Mouse (Mus musculus): ENCODE results near the gene Cmtr1. TPM values are rescaled to one million over a fixed set of nuclear protein-coding genes. Genes with fewer than 3 reads are reported as not detected.

Gene Cmtr1
- polyA plus RNA-seq, 1 experiment from 2014 or later = 130 TPM

DNA sequence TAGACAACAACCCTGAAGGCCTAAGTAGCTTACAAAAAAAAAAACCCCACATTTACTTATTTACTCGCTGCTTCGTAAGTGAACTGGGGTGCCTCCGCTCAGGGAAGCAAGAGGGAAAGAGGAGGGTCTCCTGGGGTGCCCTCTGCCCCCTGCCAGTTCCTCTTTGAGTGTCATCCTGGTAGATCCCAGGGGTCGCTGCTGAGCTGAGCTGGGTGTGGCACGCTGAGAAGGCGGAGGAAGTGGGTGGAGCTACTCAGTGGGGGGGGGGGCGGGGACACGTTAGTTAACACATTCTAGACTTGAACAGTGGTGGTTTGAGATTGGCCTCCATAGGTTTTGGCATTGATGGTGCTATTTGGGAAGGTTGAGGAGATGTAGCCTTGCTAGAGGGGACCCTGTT, 67.7 kb downstream of the Cmtr1 start:
- WGBS = 34% methylated on average over 8 of the region's 8 CpGs

DNA sequence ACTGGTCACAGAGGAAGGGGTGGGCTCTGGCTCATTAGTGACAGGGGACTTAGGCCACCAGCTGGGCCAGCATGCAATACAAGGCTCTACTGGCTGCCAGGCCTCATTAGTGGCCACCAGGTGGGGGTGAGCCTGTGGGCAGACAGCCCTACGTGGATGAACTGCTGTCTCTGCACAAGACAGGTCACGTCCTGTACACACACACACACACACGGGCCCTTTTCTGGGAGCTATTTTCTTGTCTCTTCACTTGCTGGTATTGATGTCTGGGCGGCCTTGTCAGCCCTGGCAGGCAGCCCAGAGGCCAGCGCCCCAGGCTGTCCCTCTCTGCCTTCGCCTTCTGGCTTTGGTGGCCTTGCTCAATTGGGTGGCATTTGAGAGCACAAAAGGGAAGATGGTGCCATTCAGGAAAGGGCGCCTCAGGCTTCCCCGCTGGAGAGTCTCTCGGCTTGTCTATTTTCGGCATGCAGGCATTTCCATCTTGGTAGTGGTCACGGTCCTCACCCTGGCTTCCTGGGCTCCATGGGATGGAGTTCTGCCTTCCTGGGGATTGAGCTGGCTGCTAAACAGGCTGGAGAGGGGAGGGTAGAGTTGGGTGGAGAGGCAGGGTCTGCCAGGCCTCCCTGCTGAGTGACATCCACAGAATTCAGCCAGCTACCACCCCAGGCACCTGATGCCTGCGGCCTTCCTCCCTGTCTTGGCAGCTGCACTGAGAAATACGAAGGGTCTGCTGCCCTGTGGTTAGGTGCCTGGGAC, 70.3 kb downstream of the Cmtr1 start:
- Histone ChIP-seq H3K4me2 (no peak overlapping the region), H3K27me3 (replicated peaks; ENCODE audit: control insufficient read depth, insufficient read depth, low read length) (no peaks in the 10 kb centered on the region), H3K4me1 (replicated peaks; ENCODE audit: control insufficient read depth, insufficient read depth, low read length) (peaks cover 6% of the 10 kb centered on the region; the same call in 1 of the 2 replicates), H3K9ac (ENCODE audit: low read depth, low read length) (no peak overlapping the region), H3K36me3 (ENCODE audit: control insufficient read depth, insufficient read depth, low read length) (no peaks in the 10 kb centered on the region), H3K27ac (ENCODE audit: low read depth, low read length) (no peak overlapping the region), H3K4me3 (ENCODE audit: low read depth, low read length) (no peak overlapping the region), H3K9me3 (ENCODE audit: control insufficient read depth, low read length) (no peaks in the 10 kb centered on the region)
- WGBS = 75% methylated on average over 13 of the region's 13 CpGs
- ATAC-seq (replicated peaks; ENCODE audit: low FRiP score) = no peak
- DNase-seq (ENCODE audit: low spot score) = no peak

More for the DNA sequence above, 67.7 kb downstream of the Cmtr1 start:
- ATAC-seq (replicated peaks; ENCODE audit: low FRiP score) (no peak), DNase-seq (ENCODE audit: low spot score) (no peak)
- Histone ChIP-seq H3K27ac (ENCODE audit: low read depth, low read length) (no peak overlapping the region), H3K4me3 (ENCODE audit: low read depth, low read length) (no peak overlapping the region), H3K4me1 (replicated peaks; ENCODE audit: control insufficient read depth, insufficient read depth, low read length) (peaks cover 6% of the 10 kb centered on the region; the same call in 1 of the 2 replicates), H3K9ac (ENCODE audit: low read depth, low read length) (no peak overlapping the region), H3K4me2 (no peak overlapping the region), H3K9me3 (ENCODE audit: control insufficient read depth, low read length) (no peaks in the 10 kb centered on the region), H3K27me3 (replicated peaks; ENCODE audit: control insufficient read depth, insufficient read depth, low read length) (no peaks in the 10 kb centered on the region), H3K36me3 (ENCODE audit: control insufficient read depth, insufficient read depth, low read length) (no peaks in the 10 kb centered on the region)

GRCm38 (mm10) chr17:29731266-29731952, 71.0 kb downstream of the Cmtr1 start:
- 58% methylated on average over 12 of the region's 12 CpGs for WGBS
- no peaks in the 10 kb centered on the region for H3K27me3 ChIP-seq (replicated peaks; ENCODE audit: control insufficient read depth, insufficient read depth, low read length)
- H3K4me3 ChIP-seq (ENCODE audit: low read depth, low read length) = no peak overlapping the region
- no peak overlapping the region for H3K27ac ChIP-seq (ENCODE audit: low read depth, low read length)
- H3K36me3 ChIP-seq (ENCODE audit: control insufficient read depth, insufficient read depth, low read length) = no peaks in the 10 kb centered on the region
- no peaks in the 10 kb centered on the region for H3K9me3 ChIP-seq (ENCODE audit: control insufficient read depth, low read length)
- no peak for DNase-seq (ENCODE audit: low spot score)
- ATAC-seq (replicated peaks; ENCODE audit: low FRiP score) = no peak
- no peak overlapping the region for H3K9ac ChIP-seq (ENCODE audit: low read depth, low read length)
- H3K4me1 ChIP-seq (replicated peaks; ENCODE audit: control insufficient read depth, insufficient read depth, low read length) = peaks cover 6% of the 10 kb centered on the region; the same call in 1 of the 2 replicates
- H3K4me2 ChIP-seq = no peak overlapping the region

DNA sequence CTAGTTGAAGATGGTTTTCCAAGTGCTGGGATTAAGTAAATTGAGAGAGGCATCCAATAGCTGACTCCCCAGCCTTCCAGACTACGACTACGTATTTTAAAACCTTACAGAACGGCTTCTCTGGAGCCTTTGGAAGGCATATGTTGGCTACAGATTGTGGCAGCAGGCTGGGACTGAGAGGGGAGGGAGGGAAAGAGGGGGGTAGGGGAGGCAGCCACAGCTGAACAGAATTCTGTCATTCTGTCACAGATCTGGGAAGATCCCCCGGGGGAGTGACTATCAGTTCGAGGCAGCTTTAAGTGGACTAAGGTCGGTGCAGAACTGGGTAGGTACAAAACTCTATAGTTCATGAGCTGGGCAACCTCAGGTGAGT, 71.5 kb downstream of the Cmtr1 start:
- Histone ChIP-seq H3K4me2 (no peak overlapping the region), H3K27ac (ENCODE audit: low read depth, low read length) (no peak overlapping the region), H3K4me3 (ENCODE audit: low read depth, low read length) (no peak overlapping the region), H3K4me1 (replicated peaks; ENCODE audit: control insufficient read depth, insufficient read depth, low read length) (peaks cover 6% of the 10 kb centered on the region; the same call in 1 of the 2 replicates), H3K9me3 (ENCODE audit: control insufficient read depth, low read length) (no peaks in the 10 kb centered on the region), H3K27me3 (replicated peaks; ENCODE audit: control insufficient read depth, insufficient read depth, low read length) (no peaks in the 10 kb centered on the region), H3K9ac (ENCODE audit: low read depth, low read length) (no peak overlapping the region; the same call in 1 of the 2 replicates), H3K36me3 (ENCODE audit: control insufficient read depth, insufficient read depth, low read length) (no peaks in the 10 kb centered on the region)
- DNase-seq (ENCODE audit: low spot score) = no peak
- ATAC-seq (replicated peaks; ENCODE audit: low FRiP score) = no peak
- WGBS = 43% methylated on average over 6 of the region's 6 CpGs

DNA sequence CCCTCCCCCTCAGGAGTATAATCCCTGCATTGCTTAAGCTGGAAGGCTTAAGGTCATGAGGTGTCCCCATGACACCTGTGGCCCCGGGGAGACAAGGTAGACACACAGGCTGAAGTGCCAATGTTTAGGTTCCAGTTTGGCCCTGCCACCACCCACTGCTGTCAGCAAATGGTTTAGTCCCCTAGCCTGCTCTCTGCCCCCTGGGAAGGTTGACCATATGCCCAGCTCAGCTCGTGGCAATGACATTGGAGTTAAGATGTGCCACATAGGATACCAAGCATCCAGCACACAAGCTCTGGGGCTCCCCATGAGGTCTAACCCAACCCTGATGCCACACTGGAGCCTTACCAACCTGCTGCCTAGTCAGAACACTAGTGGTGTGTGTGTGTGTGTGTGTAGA, 72.1 kb downstream of the Cmtr1 start:
- H3K4me1 ChIP-seq (replicated peaks; ENCODE audit: control insufficient read depth, insufficient read depth, low read length) = peaks cover 6% of the 10 kb centered on the region; the same call in 1 of the 2 replicates
- no peak overlapping the region for H3K4me3 ChIP-seq (ENCODE audit: low read depth, low read length)
- H3K9me3 ChIP-seq (ENCODE audit: control insufficient read depth, low read length) = no peaks in the 10 kb centered on the region
- WGBS = 74% methylated on average over 2 of the region's 2 CpGs
- H3K27me3 ChIP-seq (replicated peaks; ENCODE audit: control insufficient read depth, insufficient read depth, low read length) = no peaks in the 10 kb centered on the region
- ATAC-seq (replicated peaks; ENCODE audit: low FRiP score) (no peak), DNase-seq (ENCODE audit: low spot score) (no peak)
- H3K4me2 ChIP-seq = no peak overlapping the region
- H3K9ac ChIP-seq (ENCODE audit: low read depth, low read length) = no peak overlapping the region
- no peaks in the 10 kb centered on the region for H3K36me3 ChIP-seq (ENCODE audit: control insufficient read depth, insufficient read depth, low read length)
- H3K27ac ChIP-seq (ENCODE audit: low read depth, low read length) = no peak overlapping the region

DNA sequence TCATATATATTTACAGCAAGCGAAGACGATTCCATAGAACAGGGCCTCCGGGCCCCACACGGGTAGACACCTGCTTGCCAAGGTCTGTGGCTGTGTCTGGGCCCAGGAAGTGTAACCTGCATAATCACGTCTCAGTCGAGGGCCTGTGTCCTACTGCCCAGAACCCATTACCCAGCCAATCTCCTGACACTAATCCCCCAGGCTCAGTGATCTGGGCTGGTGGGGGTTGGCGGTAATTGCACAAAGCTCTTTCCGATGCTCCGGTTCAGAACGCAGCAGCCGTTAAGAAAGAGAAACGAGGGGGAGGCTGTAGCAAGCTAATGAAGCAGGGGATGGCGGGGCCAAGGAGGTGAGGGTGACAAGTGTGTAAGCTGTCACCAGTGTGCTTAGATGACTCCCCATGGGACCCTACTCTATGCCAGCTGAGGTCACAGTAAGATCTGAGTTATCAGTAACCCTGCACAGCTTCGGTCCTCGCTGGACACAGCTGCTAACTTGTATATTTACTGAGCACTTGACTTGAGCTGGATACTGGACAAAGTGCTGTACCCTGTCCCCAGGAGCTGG, 76.1 kb downstream of the Cmtr1 start:
- DNase-seq (ENCODE audit: low spot score) (no peak), ATAC-seq (replicated peaks; ENCODE audit: low FRiP score) (no peak)
- no peaks in the 10 kb centered on the region for H3K9me3 ChIP-seq (ENCODE audit: control insufficient read depth, low read length)
- H3K9ac ChIP-seq (ENCODE audit: low read depth, low read length) = no peak overlapping the region
- H3K36me3 ChIP-seq (ENCODE audit: control insufficient read depth, insufficient read depth, low read length) = no peaks in the 10 kb centered on the region
- no peak overlapping the region for H3K4me3 ChIP-seq (ENCODE audit: low read depth, low read length)
- H3K27ac ChIP-seq (ENCODE audit: low read depth, low read length) = no peak overlapping the region
- peaks cover 6% of the 10 kb centered on the region; the same call in 1 of the 2 replicates for H3K4me1 ChIP-seq (replicated peaks; ENCODE audit: control insufficient read depth, insufficient read depth, low read length)
- WGBS = 67% methylated on average over 15 of the region's 15 CpGs
- no peaks in the 10 kb centered on the region for H3K27me3 ChIP-seq (replicated peaks; ENCODE audit: control insufficient read depth, insufficient read depth, low read length)
- no peak overlapping the region for H3K4me2 ChIP-seq

GRCm38 (mm10) chr17:29737849-29738804, 77.7 kb downstream of the Cmtr1 start:
- ATAC-seq (replicated peaks; ENCODE audit: low FRiP score) (0 out of 2 replicates have a peak, but pooled peaks have one; percentile 34), DNase-seq (ENCODE audit: low spot score) (peak; percentile 43)
- Histone ChIP-seq H3K9me3 (ENCODE audit: control insufficient read depth, low read length) (no peaks in the 10 kb centered on the region), H3K27ac (ENCODE audit: low read depth, low read length) (no peak overlapping the region), H3K36me3 (ENCODE audit: control insufficient read depth, insufficient read depth, low read length) (no peaks in the 10 kb centered on the region), H3K4me3 (ENCODE audit: low read depth, low read length) (no peak overlapping the region), H3K4me1 (replicated peaks; ENCODE audit: control insufficient read depth, insufficient read depth, low read length) (no peaks in the 10 kb centered on the region), H3K9ac (ENCODE audit: low read depth, low read length) (no peak overlapping the region), H3K27me3 (replicated peaks; ENCODE audit: control insufficient read depth, insufficient read depth, low read length) (no peaks in the 10 kb centered on the region), H3K4me2 (no peak overlapping the region)
- 52% methylated on average over 22 of the region's 22 CpGs for WGBS

DNA sequence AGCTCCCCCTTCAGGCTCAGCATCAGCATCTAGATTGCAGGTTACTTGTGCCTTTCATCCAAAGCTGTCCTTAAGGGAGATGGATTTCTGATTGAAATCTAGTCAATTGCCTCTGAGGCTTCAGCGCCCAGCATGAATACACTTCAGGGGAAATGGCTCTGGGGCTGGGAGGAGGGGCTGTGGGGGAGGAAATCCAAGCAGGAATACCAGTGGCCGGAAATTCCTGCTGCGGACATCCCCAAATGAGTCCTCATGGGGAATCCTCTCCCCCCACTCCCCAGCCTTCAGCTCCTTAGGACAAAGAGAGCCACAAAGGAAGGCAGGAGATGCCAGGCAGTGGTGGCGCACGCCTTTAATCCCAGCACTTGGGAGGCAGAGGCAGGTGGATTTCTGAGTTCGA, 87.1 kb downstream of the Cmtr1 start:
- no peaks in the 10 kb centered on the region for H3K4me1 ChIP-seq (replicated peaks; ENCODE audit: control insufficient read depth, insufficient read depth, low read length)
- no peaks in the 10 kb centered on the region for H3K36me3 ChIP-seq (ENCODE audit: control insufficient read depth, insufficient read depth, low read length)
- ATAC-seq (replicated peaks; ENCODE audit: low FRiP score) (no peak), DNase-seq (ENCODE audit: low spot score) (no peak)
- 59% methylated on average over 6 of the region's 6 CpGs for WGBS
- 0 out of 2 replicates have a peak, but pooled peaks cover 4% of the 10 kb centered on the region for H3K27me3 ChIP-seq (replicated peaks; ENCODE audit: control insufficient read depth, insufficient read depth, low read length)
- H3K9me3 ChIP-seq (ENCODE audit: control insufficient read depth, low read length) = no peaks in the 10 kb centered on the region
- no peak overlapping the region for H3K27ac ChIP-seq (ENCODE audit: low read depth, low read length)
- no peak overlapping the region for H3K9ac ChIP-seq (ENCODE audit: low read depth, low read length)
- H3K4me2 ChIP-seq = no peak overlapping the region
- H3K4me3 ChIP-seq (ENCODE audit: low read depth, low read length) = no peak overlapping the region
